Mouse (Mus musculus) E14TG2a.4 (cell line): ENCODE measurements at regions not wholly inside any gene's neighbourhood (a gene's known extent, or its start where the extent isn't known, plus 50 kb on each side); places are given as distances from the start of the nearest gene placed in this dataset.

Experiments used
- H3K27me3 ChIP-seq: 2 replicates; pipeline ENCODE4 v1.6.1; 2014; ENCODE audit warnings: low read length, control low read depth; ENCODE audit not compliant: insufficient read depth
- H3K36me3 ChIP-seq: 2 replicates; pipeline ENCODE4 v1.6.1; 2014; ENCODE audit warnings: low read length, control low read depth; ENCODE audit not compliant: insufficient read depth
- H3K4me1 ChIP-seq: replicated peaks from 2 replicates; pipeline ENCODE4 v1.6.1; 2014; ENCODE audit warnings: low read depth, low read length, control low read depth
- H3K4me3 ChIP-seq: replicated peaks from 2 replicates; pipeline ENCODE4 v1.5.1; 2014; ENCODE audit warnings: mild to moderate bottlenecking, low read length
- H3K9me3 ChIP-seq: 2 replicates; pipeline ENCODE4 v1.6.1; 2014; ENCODE audit warnings: low read length, control low read depth
- CTCF ChIP-seq: conservative IDR thresholded peaks from 2 replicates; pipeline ENCODE4 v1.5.1; 2014; ENCODE audit warnings: low read length
- NANOG ChIP-seq: IDR thresholded peaks from 2 replicates; pipeline ENCODE4 v1.6.1; 2014; ENCODE audit warnings: borderline replicate concordance, low read length, mixed read lengths
- POU5F1 ChIP-seq: IDR thresholded peaks from 2 replicates; pipeline ENCODE4 v1.6.1; 2014; ENCODE audit warnings: low read length, borderline replicate concordance

GRCm38 (mm10) chr10:92335141-92335540, 387.1 kb downstream of the Nedd1 start:
- TF ChIP-seq NANOG, result no peak
- no peak for TF ChIP-seq CTCF
- no peak for TF ChIP-seq POU5F1
- no peaks in the 10 kb centered on the region for H3K9me3 ChIP-seq
- H3K4me3 ChIP-seq, result no peak overlapping the region
- no peaks in the 10 kb centered on the region for H3K36me3 ChIP-seq
- no peaks in the 10 kb centered on the region for H3K27me3 ChIP-seq
- peaks cover 7% of the 10 kb centered on the region for H3K4me1 ChIP-seq

- Histone ChIP-seq H3K9me3 (no peaks in the 10 kb centered on the region), H3K4me1 (peaks cover 7% of the 10 kb centered on the region), H3K27me3 (no peaks in the 10 kb centered on the region), H3K36me3 (no peaks in the 10 kb centered on the region), H3K4me3 (no peak overlapping the region)
- TF ChIP-seq NANOG (no peak), CTCF (no peak), POU5F1 (no peak)
Observed at GRCm38 (mm10) chr10:92333869-92334268, 388.4 kb downstream of the Nedd1 start.

GRCm38 (mm10) chr10:92333042-92333774, 389.0 kb downstream of the Nedd1 start:
- Histone ChIP-seq H3K9me3 (no peaks in the 10 kb centered on the region), H3K27me3 (no peaks in the 10 kb centered on the region), H3K4me3 (no peak overlapping the region), H3K4me1 (peaks cover 7% of the 10 kb centered on the region), H3K36me3 (no peaks in the 10 kb centered on the region)
- no peak for TF ChIP-seq NANOG
- no peak for TF ChIP-seq POU5F1
- TF ChIP-seq CTCF, result no peak

- no peaks in the 10 kb centered on the region for H3K9me3 ChIP-seq
- H3K36me3 ChIP-seq, result no peaks in the 10 kb centered on the region
- no peak for TF ChIP-seq NANOG
- TF ChIP-seq POU5F1, result no peak
- no peak for TF ChIP-seq CTCF
- no peak overlapping the region for H3K4me3 ChIP-seq
- peaks cover 7% of the 10 kb centered on the region for H3K4me1 ChIP-seq
- H3K27me3 ChIP-seq, result no peaks in the 10 kb centered on the region
Observed at GRCm38 (mm10) chr10:92330150-92330549, 392.1 kb downstream of the Nedd1 start.

- Histone ChIP-seq H3K36me3 (no peaks in the 10 kb centered on the region), H3K4me3 (no peak overlapping the region), H3K27me3 (no peaks in the 10 kb centered on the region), H3K9me3 (no peaks in the 10 kb centered on the region), H3K4me1 (peaks cover 7% of the 10 kb centered on the region)
- TF ChIP-seq NANOG, result no peak
- no peak for TF ChIP-seq POU5F1
- TF ChIP-seq CTCF, result no peak
Observed at GRCm38 (mm10) chr10:92329661-92330060, 392.6 kb downstream of the Nedd1 start.

GRCm38 (mm10) chr10:92325284-92325989, 396.8 kb downstream of the Nedd1 start:
- no peaks in the 10 kb centered on the region for H3K4me1 ChIP-seq
- no peaks in the 10 kb centered on the region for H3K9me3 ChIP-seq
- TF ChIP-seq POU5F1 (no peak), CTCF (no peak), NANOG (no peak)
- H3K27me3 ChIP-seq, result no peaks in the 10 kb centered on the region
- no peak overlapping the region for H3K4me3 ChIP-seq
- no peaks in the 10 kb centered on the region for H3K36me3 ChIP-seq

GRCm38 (mm10) chr10:92314606-92315005, 407.6 kb downstream of the Nedd1 start:
- Histone ChIP-seq H3K36me3 (no peaks in the 10 kb centered on the region), H3K9me3 (no peaks in the 10 kb centered on the region), H3K4me3 (no peak overlapping the region), H3K27me3 (no peaks in the 10 kb centered on the region), H3K4me1 (no peaks in the 10 kb centered on the region)
- TF ChIP-seq POU5F1 (no peak), NANOG (no peak), CTCF (no peak)

GRCm38 (mm10) chr10:92312278-92312677, 409.9 kb downstream of the Nedd1 start:
- no peaks in the 10 kb centered on the region for H3K36me3 ChIP-seq
- no peaks in the 10 kb centered on the region for H3K27me3 ChIP-seq
- TF ChIP-seq POU5F1 (no peak), CTCF (no peak), NANOG (no peak)
- H3K4me1 ChIP-seq, result no peaks in the 10 kb centered on the region
- H3K9me3 ChIP-seq, result no peaks in the 10 kb centered on the region
- H3K4me3 ChIP-seq, result no peak overlapping the region

GRCm38 (mm10) chr10:92308643-92309042, 413.6 kb downstream of the Nedd1 start:
- Histone ChIP-seq H3K27me3 (no peaks in the 10 kb centered on the region), H3K4me1 (no peaks in the 10 kb centered on the region), H3K4me3 (no peak overlapping the region), H3K36me3 (no peaks in the 10 kb centered on the region), H3K9me3 (no peaks in the 10 kb centered on the region)
- no peak for TF ChIP-seq POU5F1
- no peak for TF ChIP-seq NANOG
- no peak for TF ChIP-seq CTCF
